Mouse (Mus musculus) mature B cell (primary cell): Measurements from ENCODE around the gene Cyb561d2.
"Not testable (repeated sequence)": the region's sequence is repeated elsewhere in the genome, so short reads cannot be mapped to it uniquely, and the experiment has no call there.

Source experiments
- in situ Hi-C: fragments of 300-500 bp; cut with MboI; formaldehyde crosslinking; loops from 2 replicates; pipeline ENCODE4 v1.14.3; 2019

Gene Cyb561d2

GRCm38 (mm10) chr9:107571534-107572326, 29.7 kb upstream of the Cyb561d2 start:
- in situ Hi-C loops = no loop called here

GRCm38 (mm10) chr9:107570845-107571244, 28.9 kb upstream of the Cyb561d2 start:
- in situ Hi-C loops = no loop called here

GRCm38 (mm10) chr9:107570016-107570415, 28.0 kb upstream of the Cyb561d2 start:
- in situ Hi-C loops = no loop called here

- in situ Hi-C loops = no loop called here
Observed at GRCm38 (mm10) chr9:107569270-107569669, 27.3 kb upstream of the Cyb561d2 start.

GRCm38 (mm10) chr9:107568331-107569261, 26.6 kb upstream of the Cyb561d2 start:
- in situ Hi-C loops = no loop called here

- in situ Hi-C loops = no loop called here
Observed at GRCm38 (mm10) chr9:107567702-107568319, 25.8 kb upstream of the Cyb561d2 start, which contains the start of gene Hyal2. TSS of gene Hyal2 (plus strand) at chr9:107567945.

- in situ Hi-C loops = no loop called here
Observed at GRCm38 (mm10) chr9:107566855-107567254, 24.9 kb upstream of the Cyb561d2 start.

GRCm38 (mm10) chr9:107566041-107566709, 24.2 kb upstream of the Cyb561d2 start:
- in situ Hi-C loops = no loop called here

GRCm38 (mm10) chr9:107565556-107565955, 23.6 kb upstream of the Cyb561d2 start:
- in situ Hi-C loops = not testable (repeated sequence)

GRCm38 (mm10) chr9:107563029-107563581, 21.1 kb upstream of the Cyb561d2 start, which contains the start of gene Tusc2:
TSS of gene Tusc2 (plus strand) at chr9:107563255.
- in situ Hi-C loops = no loop called here

- in situ Hi-C loops = no loop called here
Observed at GRCm38 (mm10) chr9:107556346-107556745, 14.4 kb upstream of the Cyb561d2 start.

GRCm38 (mm10) chr9:107555701-107556100, 13.7 kb upstream of the Cyb561d2 start:
- in situ Hi-C loops = no loop called here

- in situ Hi-C loops = no loop called here
Observed at GRCm38 (mm10) chr9:107555031-107555457, 13.1 kb upstream of the Cyb561d2 start.

GRCm38 (mm10) chr9:107554319-107554825, 12.4 kb upstream of the Cyb561d2 start:
- in situ Hi-C loops = no loop called here

- in situ Hi-C loops = no loop called here
Observed at GRCm38 (mm10) chr9:107553541-107554318, 11.7 kb upstream of the Cyb561d2 start.

- in situ Hi-C loops = no loop called here
Observed at GRCm38 (mm10) chr9:107552690-107553393, 10.8 kb upstream of the Cyb561d2 start.

GRCm38 (mm10) chr9:107551890-107552355, 9.9 kb upstream of the Cyb561d2 start:
- in situ Hi-C loops = no loop called here

- in situ Hi-C loops = no loop called here
Observed at GRCm38 (mm10) chr9:107551117-107551889, 9.3 kb upstream of the Cyb561d2 start, which contains the start of gene Rassf1. TSS of gene Rassf1 (plus strand) at chr9:107551555.
